Mouse (Mus musculus) liver, postnatal 0 days (tissue): Measurements from ENCODE around the gene Mvd.

Experiments
- CTCF ChIP-seq: sonication (generic); IDR thresholded peaks from 2 replicates; pipeline ENCODE4 v1.5.1; 2016; ENCODE audit warnings: antibody characterized with exemption, low read depth
- EP300 ChIP-seq: IDR thresholded peaks from 2 replicates; pipeline ENCODE4 v1.6.1; 2016; ENCODE audit warnings: antibody characterized with exemption, low read depth, mild to moderate bottlenecking

GRCm38 (mm10) chr8:122469407-122469806 is 26.2 kb upstream of the Mvd start:
- TF ChIP-seq CTCF = no peak
- no peak for TF ChIP-seq EP300
